Mouse (Mus musculus): Measurements from ENCODE around the gene Nova1. TPM values are rescaled to one million over a fixed set of nuclear protein-coding genes. Genes with fewer than 3 reads are reported as not detected.

Nova1 gene
- total RNA-seq, 2 experiments from 2014 or later: 3.6 to 5.4 TPM

DNA sequence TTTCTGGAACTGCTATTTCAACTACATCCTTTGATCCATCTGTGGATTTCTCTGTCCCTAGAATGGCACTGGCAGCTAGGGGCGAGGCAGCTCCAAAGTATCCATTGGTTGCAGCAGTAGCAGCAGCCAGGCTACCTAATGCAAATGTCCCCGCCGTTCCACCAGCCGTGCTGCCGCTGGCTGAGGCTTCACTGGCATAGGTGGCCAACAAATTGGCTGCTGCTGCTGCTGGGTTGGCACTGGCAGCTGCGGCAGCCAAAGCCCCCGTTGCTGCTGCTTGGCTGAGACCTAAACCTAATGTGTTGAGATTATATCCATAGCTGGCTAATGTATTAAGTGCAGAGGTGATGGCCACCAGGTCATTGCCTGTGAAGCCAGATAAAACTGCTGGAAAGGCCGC, 118.5 kb downstream of the Nova1 start:
- no peak for DNase-seq (ENCODE audit: low spot score in 2 of 2)

DNA sequence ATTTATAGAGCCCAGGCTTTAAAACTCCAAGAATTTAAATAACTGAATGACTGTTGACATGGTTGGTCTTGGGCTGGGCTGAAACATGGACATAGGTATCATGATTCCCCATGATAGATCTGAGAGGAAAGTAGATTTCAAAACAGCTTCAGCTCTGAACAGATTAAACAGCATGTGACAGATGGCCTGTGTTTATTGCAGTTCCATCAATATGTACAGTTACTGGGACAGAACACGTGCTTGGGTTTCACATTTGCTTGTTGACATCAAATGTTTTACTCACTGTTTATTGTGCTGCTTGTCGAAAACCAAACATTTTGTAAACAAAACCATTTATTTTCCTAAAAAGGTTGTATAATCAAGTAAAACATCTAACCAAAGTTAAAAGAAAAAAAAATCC, 142.4 kb downstream of the Nova1 start:
- no peak for DNase-seq (ENCODE audit: low spot score in 2 of 2)

DNA sequence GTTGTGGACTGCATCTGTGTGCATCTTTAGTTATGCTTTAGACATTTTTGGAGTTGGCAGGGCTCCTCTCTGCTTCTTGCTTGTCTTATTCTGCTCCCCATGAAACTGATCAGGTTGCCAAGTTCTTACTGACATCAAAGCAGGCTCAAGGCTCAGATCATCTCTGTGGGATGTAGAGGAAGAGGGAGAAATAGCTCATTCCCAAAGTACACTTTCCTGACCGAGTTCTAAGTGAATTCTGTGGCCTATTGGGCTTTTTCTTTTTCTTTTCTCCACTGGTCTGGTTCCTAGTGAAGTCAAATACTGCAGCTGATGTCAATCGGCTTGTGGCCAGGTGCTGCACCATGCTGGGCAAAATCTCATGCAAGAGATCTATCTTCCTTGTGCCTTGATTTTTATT, 152.0 kb downstream of the Nova1 start:
- DNase-seq (ENCODE audit: low spot score in 2 of 2): no peak

DNA sequence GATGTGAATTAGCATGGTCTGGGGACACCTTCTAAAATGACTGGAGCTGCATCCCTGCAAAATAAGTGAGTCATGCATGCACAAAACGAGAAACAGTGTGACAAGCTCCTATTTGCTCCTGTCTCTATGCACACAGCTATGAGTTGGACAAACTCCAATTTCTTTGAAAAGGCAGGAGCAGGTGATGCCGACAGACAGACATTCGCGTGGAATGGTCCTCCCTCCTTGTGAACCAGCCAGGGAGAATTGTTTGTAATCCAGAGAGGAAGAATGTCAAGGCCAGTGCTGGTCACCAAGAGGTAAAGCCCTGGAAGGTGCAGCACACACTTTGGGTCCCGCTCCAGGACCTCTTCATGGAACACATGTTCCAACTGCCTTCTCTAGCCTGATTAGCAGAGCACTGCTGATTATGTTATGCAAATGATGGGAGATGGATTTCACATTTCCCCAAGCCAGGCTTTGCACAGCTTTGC, 172.6 kb downstream of the Nova1 start:
- no peak for DNase-seq (ENCODE audit: low spot score in 2 of 2)

DNA sequence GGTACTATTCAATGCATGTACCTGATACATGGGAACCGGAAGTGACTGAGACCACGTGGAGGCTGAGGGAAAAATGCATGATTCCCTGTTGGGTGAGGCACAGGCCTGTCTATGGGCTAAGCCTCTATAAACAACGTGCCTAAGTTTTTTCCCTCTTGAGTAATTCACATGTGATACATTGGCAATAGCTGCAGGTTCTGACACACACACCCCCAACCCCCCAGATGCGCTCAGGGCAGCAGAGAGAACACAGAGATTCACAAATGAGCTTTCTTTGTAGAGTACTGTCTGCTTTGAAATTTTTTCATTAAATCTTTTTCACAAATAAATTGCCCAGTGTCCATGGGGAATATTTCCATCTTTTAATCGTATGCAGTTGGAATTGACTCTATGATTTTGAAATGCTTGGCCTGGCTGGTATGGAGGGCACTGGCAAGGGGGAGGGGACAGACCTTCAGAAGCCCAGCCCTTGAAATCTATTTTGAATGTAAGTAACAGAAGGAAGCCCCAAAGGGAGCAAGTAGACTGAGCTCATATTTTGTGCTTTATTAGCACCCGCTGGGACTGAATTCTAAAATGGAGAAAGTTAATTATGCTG, 173.3 kb downstream of the Nova1 start:
- no peak for DNase-seq (ENCODE audit: low spot score in 2 of 2)

All from adrenal gland, adult 18-20 months (tissue).